Mouse (Mus musculus) heart, postnatal 0 days (tissue): ENCODE data around the gene Zcchc18.

Experiments
- CTCF ChIP-seq: IDR thresholded peaks from 2 replicates; pipeline ENCODE4 v1.5.1; 2016; ENCODE audit warnings: antibody characterized with exemption, control low read depth, low read depth
- EP300 ChIP-seq: IDR thresholded peaks from 2 replicates; pipeline ENCODE4 v1.6.1; 2016; ENCODE audit warnings: antibody characterized with exemption, low read depth

DNA sequence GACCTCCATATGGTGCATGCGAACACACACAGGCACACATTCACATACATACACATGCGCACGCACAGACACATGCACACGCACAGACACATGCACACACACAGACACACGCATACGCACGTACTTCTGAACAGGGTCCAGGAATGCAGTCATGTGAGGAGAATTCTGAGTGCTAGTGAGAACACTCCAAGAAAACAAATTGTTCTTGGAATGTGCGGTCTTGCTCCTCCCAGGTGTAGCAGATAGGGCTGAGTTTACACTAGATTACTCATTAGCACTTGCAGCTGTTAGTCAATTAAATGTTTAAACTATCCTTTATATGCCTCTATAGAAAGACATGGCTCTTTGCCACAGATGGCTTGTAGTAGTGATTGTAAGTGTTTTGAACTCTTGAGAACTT lies 38.0 kb downstream of the Zcchc18 start:
- TF ChIP-seq CTCF (no peak), EP300 (no peak)
